In genomic region chr4:40722011-40722666, GRCm38 (mm10) we compare ENCODE assay signal across 8 mouse cellular contexts. TPM values are rescaled to one million over a fixed set of nuclear protein-coding genes. Genes with fewer than 3 reads are reported as not detected.
DNase-seq lines count a peak whose midpoint lies in the region; ATAC-seq and TF ChIP-seq lines count a peak whose summit lies in the region.

Gene Dnaja1, plus strand, starts transcription at chr4:40722150.

- H3K4me3 ChIP-seq in E14TG2a.4 (replicated peaks; ENCODE audit: low read length): peak within 1 kb of the TSS; percentile 96
- peak within 1 kb of the TSS; percentile 90 for H3K4me3 ChIP-seq in forebrain, embryonic 12.5 days (replicated peaks)
- H3K4me3 ChIP-seq in heart, postnatal 0 days (ENCODE audit: low read depth, low read length): peak within 1 kb of the TSS; percentile 90
- H3K4me3 ChIP-seq in liver, embryonic 16.5 days (ENCODE audit: low read depth, low read length): peak within 1 kb of the TSS; percentile 98
- peak within 1 kb of the TSS; percentile 88 for H3K4me3 ChIP-seq in neural tube, embryonic 13.5 days
- H3K4me3 ChIP-seq in testis, adult 2 months (ENCODE audit: control insufficient read depth, low read depth, low read length): peak within 1 kb of the TSS; percentile 91

- H3K27ac ChIP-seq in forebrain, embryonic 12.5 days: peak within 1 kb of the TSS; percentile 100
- peak within 1 kb of the TSS; percentile 99 for H3K27ac ChIP-seq in heart, postnatal 0 days (ENCODE audit: low read depth)
- H3K27ac ChIP-seq in liver, embryonic 16.5 days (ENCODE audit: low read length): peak within 1 kb of the TSS; percentile 97
- peak within 1 kb of the TSS; percentile 100 for H3K27ac ChIP-seq in neural tube, embryonic 13.5 days (replicated peaks)
- H3K27ac ChIP-seq in testis, adult 2 months (ENCODE audit: control insufficient read depth, insufficient read depth, low read depth, low read length): peak within 1 kb of the TSS; percentile 95

- DNase-seq in c-Kit-positive CD71-positive TER-119-positive erythroid progenitor cells, embryonic 14.5 days (ENCODE audit: low spot score): peak; percentile 95
- DNase-seq in heart, postnatal 0 days (ENCODE audit: low spot score): peak; percentile 91
- DNase-seq in kidney, postnatal 4 days: peak; percentile 99

- H3K9ac ChIP-seq in forebrain, embryonic 12.5 days: peak within 1 kb of the TSS; percentile 98
- peak within 1 kb of the TSS; percentile 96 for H3K9ac ChIP-seq in heart, postnatal 0 days (replicated peaks; ENCODE audit: low read depth, low read length)
- H3K9ac ChIP-seq in liver, embryonic 16.5 days (ENCODE audit: low read depth, low read length): peak within 1 kb of the TSS; percentile 97
- peak within 1 kb of the TSS; percentile 98 for H3K9ac ChIP-seq in neural tube, embryonic 13.5 days

- TF ChIP-seq CTCF in E14TG2a.4 (conservative IDR thresholded peaks at IDR 0.05; ENCODE audit: low read length): no peak
- TF ChIP-seq CTCF in heart, postnatal 0 days (IDR thresholded peaks at IDR 0.05; ENCODE audit: low read depth): no peak
- TF ChIP-seq CTCF in testis, adult 2 months (IDR thresholded peaks at IDR 0.05; ENCODE audit: control insufficient read depth, insufficient read depth, insufficient replicate concordance, low read depth, low read length): 0 out of 2 replicates have a peak, but pooled peaks have one; percentile 2

- peak; percentile 90 for TF ChIP-seq POLR2A in testis, adult 2 months (IDR thresholded peaks at IDR 0.05; ENCODE audit: control insufficient read depth, low read depth, low read length)

- no peaks in the 10 kb centered on the region for H3K27me3 ChIP-seq in E14TG2a.4 (ENCODE audit: insufficient read depth, low read length)
- no peaks in the 10 kb centered on the region for H3K27me3 ChIP-seq in forebrain, embryonic 12.5 days
- H3K27me3 ChIP-seq in heart, postnatal 0 days (ENCODE audit: control insufficient read depth, insufficient read depth, low read length): no peaks in the 10 kb centered on the region
- no peaks in the 10 kb centered on the region for H3K27me3 ChIP-seq in liver, embryonic 16.5 days (ENCODE audit: control insufficient read depth, insufficient read depth, low read depth, low read length)
- H3K27me3 ChIP-seq in neural tube, embryonic 13.5 days: no peaks in the 10 kb centered on the region
- H3K27me3 ChIP-seq in testis, adult 2 months (ENCODE audit: control insufficient read depth, insufficient read depth, low read length): no peaks in the 10 kb centered on the region

- H3K9me3 ChIP-seq in E14TG2a.4 (ENCODE audit: low read length): no peaks in the 10 kb centered on the region
- H3K9me3 ChIP-seq in forebrain, embryonic 12.5 days: no peaks in the 10 kb centered on the region
- no peaks in the 10 kb centered on the region for H3K9me3 ChIP-seq in heart, postnatal 0 days (replicated peaks; ENCODE audit: control insufficient read depth, low read length)
- no peaks in the 10 kb centered on the region for H3K9me3 ChIP-seq in liver, embryonic 16.5 days (replicated peaks; ENCODE audit: control insufficient read depth, low read length)
- no peaks in the 10 kb centered on the region for H3K9me3 ChIP-seq in neural tube, embryonic 13.5 days

- H3K36me3 ChIP-seq in E14TG2a.4 (ENCODE audit: insufficient read depth, low read length): peaks cover 49% of the 10 kb centered on the region
- H3K36me3 ChIP-seq in forebrain, embryonic 12.5 days (replicated peaks): peaks cover 27% of the 10 kb centered on the region
- H3K36me3 ChIP-seq in heart, postnatal 0 days (replicated peaks; ENCODE audit: control insufficient read depth, insufficient read depth, low read length): peaks cover 22% of the 10 kb centered on the region
- peaks cover 8% of the 10 kb centered on the region for H3K36me3 ChIP-seq in liver, embryonic 16.5 days (ENCODE audit: control insufficient read depth, insufficient read depth)
- peaks cover 31% of the 10 kb centered on the region for H3K36me3 ChIP-seq in neural tube, embryonic 13.5 days
- H3K36me3 ChIP-seq in testis, adult 2 months (ENCODE audit: control insufficient read depth, insufficient read depth, low read length): peaks cover 1% of the 10 kb centered on the region; the same call in 1 of the 2 replicates

- WGBS in forebrain, embryonic 12.5 days: under 1% methylated on average over 53 of the region's 54 CpGs
- under 1% methylated on average over 54 of the region's 54 CpGs for WGBS in heart, postnatal 0 days
- WGBS in liver, embryonic 16.5 days (ENCODE audit: insufficient replicate concordance): under 1% methylated on average over 53 of the region's 54 CpGs
- 1% methylated on average over 54 of the region's 54 CpGs for WGBS in neural tube, embryonic 13.5 days

- H3K4me2 ChIP-seq in forebrain, embryonic 12.5 days: peak within 1 kb of the TSS; percentile 80
- peak within 1 kb of the TSS; percentile 76 for H3K4me2 ChIP-seq in heart, postnatal 0 days (ENCODE audit: low read depth, low read length)
- H3K4me2 ChIP-seq in liver, embryonic 16.5 days (ENCODE audit: low read depth, low read length): peak within 1 kb of the TSS; percentile 89
- H3K4me2 ChIP-seq in neural tube, embryonic 13.5 days: peak within 1 kb of the TSS; percentile 89

- ATAC-seq in forebrain, embryonic 12.5 days (ENCODE audit: low FRiP score): peak; percentile 94
- peak; percentile 94 for ATAC-seq in heart, postnatal 0 days (ENCODE audit: insufficient read depth, low read depth)
- peak; percentile 85 for ATAC-seq in liver, embryonic 16.5 days (ENCODE audit: low read depth)
- ATAC-seq in neural tube, embryonic 13.5 days (ENCODE audit: low read depth): peak; percentile 93

- peak; percentile 61 for TF ChIP-seq EP300 in heart, postnatal 0 days (IDR thresholded peaks at IDR 0.05; ENCODE audit: low read depth)

- H3K4me1 ChIP-seq in E14TG2a.4 (replicated peaks; ENCODE audit: low read depth, low read length): peaks cover 58% of the 10 kb centered on the region
- H3K4me1 ChIP-seq in forebrain, embryonic 12.5 days: peaks cover 37% of the 10 kb centered on the region
- H3K4me1 ChIP-seq in heart, postnatal 0 days (ENCODE audit: control insufficient read depth, insufficient read depth): peaks cover 24% of the 10 kb centered on the region
- H3K4me1 ChIP-seq in liver, embryonic 16.5 days (ENCODE audit: control insufficient read depth, low read depth, low read length): peaks cover 37% of the 10 kb centered on the region
- H3K4me1 ChIP-seq in neural tube, embryonic 13.5 days (replicated peaks): peaks cover 48% of the 10 kb centered on the region
- peaks cover 2% of the 10 kb centered on the region; the same call in 1 of the 2 replicates for H3K4me1 ChIP-seq in testis, adult 2 months (ENCODE audit: control insufficient read depth, insufficient read depth, low read length)

RNA-seq across cellular contexts. Expression of gene Dnaja1, which starts in this region (rescaled TPM):
- polyA plus RNA-seq in forebrain, embryonic 12.5 days (2016; fragmentation: Nextera tagmentation; extraction: Ambion mirVana): 669 and 704 TPM in 2 replicates
- 20.9 and 27.7 TPM in 2 replicates for total RNA-seq in heart, postnatal 0 days (2014; rRNA removed; ENCODE audit: low replicate concordance)
- 200 and 206 TPM in 2 replicates for polyA plus RNA-seq in heart, postnatal 0 days (2015; fragmentation: Nextera tagmentation; extraction: Ambion mirVana)
- 103 and 120 TPM in 2 replicates for polyA plus RNA-seq in liver, embryonic 16.5 days (2015; fragmentation: Nextera tagmentation; extraction: Ambion mirVana)
- 784 and 823 TPM in 2 replicates for polyA plus RNA-seq in neural tube, embryonic 13.5 days (2015; fragmentation: Nextera tagmentation; extraction: Ambion mirVana)
- polyA plus RNA-seq in testis, adult 2 months (2012; rRNA removed): 16.7 and 22.3 TPM in 2 replicates

Comparison
In these comparisons a context has a peak if more than half of its experiments do, and no peak if none do; other contexts are left out.
1. Peak in every context shown above with its lines: DNase-seq, ATAC-seq, H3K4me3 ChIP-seq and H3K27ac ChIP-seq.